8 mouse cellular contexts compared by ENCODE assay signal in genomic region chr19:45717493-45718220, GRCm38 (mm10). TPM values are rescaled to one million over a fixed set of nuclear protein-coding genes. Genes with fewer than 3 reads are reported as not detected.
DNase-seq lines count a peak whose midpoint lies in the region; ATAC-seq lines count a peak whose summit lies in the region.

No protein-coding gene starts in this region.

- ATAC-seq in embryonic facial prominence, embryonic 11.5 days (replicated peaks; ENCODE audit: insufficient number of reproducible peaks, low FRiP score, low TSS enrichment, low read depth): peak; percentile 75
- peak; percentile 47; the same call in 1 of the 2 replicates for ATAC-seq in stomach, embryonic 15.5 days (ENCODE audit: insufficient read depth, low FRiP score, low read depth)

- H3K4me1 ChIP-seq in embryonic facial prominence, embryonic 11.5 days (ENCODE audit: control insufficient read depth, insufficient read depth, low read length): no peaks in the 10 kb centered on the region
- H3K4me1 ChIP-seq in stomach, embryonic 15.5 days: no peaks in the 10 kb centered on the region

- H3K36me3 ChIP-seq in embryonic facial prominence, embryonic 11.5 days (replicated peaks; ENCODE audit: control insufficient read depth, insufficient read depth, low read depth, low read length): no peaks in the 10 kb centered on the region
- H3K36me3 ChIP-seq in stomach, embryonic 15.5 days: no peaks in the 10 kb centered on the region

- DNase-seq in left cerebral cortex, adult 11 months (ENCODE audit: low spot score): peak; percentile 15
- DNase-seq in left cerebral cortex, adult 8-10 months (ENCODE audit: low spot score in 2 of 2): no peak
- DNase-seq in embryonic facial prominence, embryonic 11.5 days (ENCODE audit: low spot score): peak; percentile 76
- peak; percentile 52 to 69 for DNase-seq in heart, postnatal 10 days
- peak; percentile 49 to 59 for DNase-seq in layer of hippocampus, postnatal 14 days (ENCODE audit: low spot score in 2 of 2)
- peak; percentile 44 for DNase-seq in mesoderm, embryonic 11.5 days (ENCODE audit: low read depth, low spot score)
- DNase-seq in adipocyte (ENCODE audit: low spot score): no peak

- peak overlapping the region; percentile 19; the same call in 1 of the 2 replicates for H3K9ac ChIP-seq in embryonic facial prominence, embryonic 11.5 days (replicated peaks; ENCODE audit: low read length)
- no peak overlapping the region for H3K9ac ChIP-seq in stomach, embryonic 15.5 days

- H3K4me2 ChIP-seq in embryonic facial prominence, embryonic 11.5 days (ENCODE audit: low read depth, low read length): peak overlapping the region; percentile 22
- H3K4me2 ChIP-seq in stomach, embryonic 15.5 days: peak overlapping the region; percentile 37

- intact Hi-C loops in heart, postnatal 10 days (cut with DNase I): no loop called here

- no peaks in the 10 kb centered on the region for H3K27me3 ChIP-seq in embryonic facial prominence, embryonic 11.5 days (ENCODE audit: control insufficient read depth, insufficient read depth, low read length)
- no peaks in the 10 kb centered on the region for H3K27me3 ChIP-seq in stomach, embryonic 15.5 days (replicated peaks)

- H3K4me3 ChIP-seq in embryonic facial prominence, embryonic 11.5 days (ENCODE audit: low read depth, low read length): no peak overlapping the region
- H3K4me3 ChIP-seq in stomach, embryonic 15.5 days (replicated peaks): no peak overlapping the region

- WGBS in embryonic facial prominence, embryonic 11.5 days: 4% methylated on average over 16 of the region's 16 CpGs
- WGBS in stomach, embryonic 15.5 days: 15% methylated on average over 14 of the region's 16 CpGs

- H3K27ac ChIP-seq in embryonic facial prominence, embryonic 11.5 days (replicated peaks; ENCODE audit: low read depth, low read length): no peak overlapping the region
- H3K27ac ChIP-seq in stomach, embryonic 15.5 days: no peak overlapping the region

- H3K9me3 ChIP-seq in embryonic facial prominence, embryonic 11.5 days (replicated peaks; ENCODE audit: control insufficient read depth, low read length): no peaks in the 10 kb centered on the region
- no peaks in the 10 kb centered on the region for H3K9me3 ChIP-seq in stomach, embryonic 15.5 days

RNA-seq across cellular contexts. Expression of gene Fgf8, which starts 25.1 kb away (rescaled TPM):
- not detected for total RNA-seq in left cerebral cortex, adult 8-10 months (2022)
- 17.7 and 20.5 TPM in 2 replicates for polyA plus RNA-seq in embryonic facial prominence, embryonic 11.5 days (2014; fragmentation: Nextera tagmentation; extraction: Ambion mirVana)
- not detected for total RNA-seq in heart, postnatal 10 days (2021)
- total RNA-seq in layer of hippocampus, postnatal 14 days (2021): not detected
- polyA plus RNA-seq in stomach, embryonic 15.5 days (2015; fragmentation: Nextera tagmentation; extraction: Ambion mirVana): 0.17 TPM in 1 of 2 replicates, not detected in the other

RNA-seq across cellular contexts. Expression of gene Npm3, which starts 31.7 kb away (rescaled TPM):
- total RNA-seq in left cerebral cortex, adult 8-10 months (2022): 1 to 10 TPM; 4.7 to 6.8 (median 5.7) TPM
- 15.2 and 17.2 TPM in 2 replicates for polyA plus RNA-seq in embryonic facial prominence, embryonic 11.5 days (2014; fragmentation: Nextera tagmentation; extraction: Ambion mirVana)
- total RNA-seq in heart, postnatal 10 days (2021): 10 to 100 TPM; 17.7 to 19.7 TPM
- 10 to 100 TPM; 11.9 to 12.9 TPM for total RNA-seq in layer of hippocampus, postnatal 14 days (2021)
- polyA plus RNA-seq in stomach, embryonic 15.5 days (2015; fragmentation: Nextera tagmentation; extraction: Ambion mirVana): 16.0 and 16.3 TPM in 2 replicates

RNA-seq across cellular contexts. Expression of gene Fbxw4, which starts 57.5 kb away (rescaled TPM):
- total RNA-seq in left cerebral cortex, adult 8-10 months (2022): 10 to 100 TPM; 38.2 to 42.3 (median 39.7) TPM
- polyA plus RNA-seq in embryonic facial prominence, embryonic 11.5 days (2014; fragmentation: Nextera tagmentation; extraction: Ambion mirVana): 3.1 and 3.5 TPM in 2 replicates
- 10 to 100 TPM; 21.0 to 21.7 TPM for total RNA-seq in heart, postnatal 10 days (2021)
- 10 to 100 TPM; 31.9 to 32.1 TPM for total RNA-seq in layer of hippocampus, postnatal 14 days (2021)
- 3.7 and 4.4 TPM in 2 replicates for polyA plus RNA-seq in stomach, embryonic 15.5 days (2015; fragmentation: Nextera tagmentation; extraction: Ambion mirVana)

Comparison
In these comparisons a context has a peak if more than half of its experiments do, and no peak if none do; other contexts are left out.
1. DNase-seq: peak in left cerebral cortex, adult 11 months (single experiment), embryonic facial prominence, embryonic 11.5 days (single experiment), heart, postnatal 10 days (2 of 2), layer of hippocampus, postnatal 14 days (2 of 2) and mesoderm, embryonic 11.5 days (single experiment); none in left cerebral cortex, adult 8-10 months (0 of 2) and adipocyte (single experiment).